Mouse (Mus musculus): ENCODE data around the gene Fndc8. TPM values are rescaled to one million over a fixed set of nuclear protein-coding genes. Genes with fewer than 3 reads are reported as not detected.

Gene Fndc8
- polyA plus RNA-seq, 1 experiment from 2014 or later, result 0.23 TPM

Other genes with a start within 250 kb of the Fndc8 start
- 0.23 and 0.28 TPM in 2 replicates for gene Cct6b, start 127.8 kb upstream of the Fndc8 start, polyA plus RNA-seq (2015; fragmentation: Nextera tagmentation; extraction: Ambion mirVana)
- 32.4 and 36.4 TPM in 2 replicates for gene Zfp830, start 127.8 kb upstream of the Fndc8 start, polyA plus RNA-seq (2015; fragmentation: Nextera tagmentation; extraction: Ambion mirVana)
- 33.7 and 35.1 TPM in 2 replicates for gene Lig3, start 111.0 kb upstream of the Fndc8 start, polyA plus RNA-seq (2015; fragmentation: Nextera tagmentation; extraction: Ambion mirVana)
- gene Rffl, start 20.9 kb upstream of the Fndc8 start, polyA plus RNA-seq (2015; fragmentation: Nextera tagmentation; extraction: Ambion mirVana), result 8.7 and 10.0 TPM in 2 replicates
- gene Rad51d, start 1.5 kb upstream of the Fndc8 start, polyA plus RNA-seq (2015; fragmentation: Nextera tagmentation; extraction: Ambion mirVana), result 13.5 and 14.2 TPM in 2 replicates
- 32.0 and 37.5 TPM in 2 replicates for gene Nle1, start 16.3 kb downstream of the Fndc8 start, polyA plus RNA-seq (2015; fragmentation: Nextera tagmentation; extraction: Ambion mirVana)
- gene Unc45b, start 18.4 kb downstream of the Fndc8 start, polyA plus RNA-seq (2015; fragmentation: Nextera tagmentation; extraction: Ambion mirVana), result 1.0 and 1.3 TPM in 2 replicates
- 0.85 and 1.1 TPM in 2 replicates for gene Slfn5, start 59.2 kb downstream of the Fndc8 start, polyA plus RNA-seq (2015; fragmentation: Nextera tagmentation; extraction: Ambion mirVana)
- gene Slfn9, start 99.7 kb downstream of the Fndc8 start, polyA plus RNA-seq (2015; fragmentation: Nextera tagmentation; extraction: Ambion mirVana), result 5.1 and 5.4 TPM in 2 replicates
- gene Slfn8, start 128.7 kb downstream of the Fndc8 start, polyA plus RNA-seq (2015; fragmentation: Nextera tagmentation; extraction: Ambion mirVana), result 0.14 and 0.18 TPM in 2 replicates
- gene Slfn2, start 173.0 kb downstream of the Fndc8 start, polyA plus RNA-seq (2015; fragmentation: Nextera tagmentation; extraction: Ambion mirVana), result 0.83 TPM in 2 replicates
- 0.09 TPM in 1 of 2 replicates, not detected in the other for gene Slfn1, start 224.7 kb downstream of the Fndc8 start, polyA plus RNA-seq (2015; fragmentation: Nextera tagmentation; extraction: Ambion mirVana)

All from forebrain, embryonic 15.5 days (tissue).